Mouse (Mus musculus) left cerebral cortex, adult 8-10 months (tissue): ENCODE data around the gene Rbm28. TPM values are rescaled to one million over a fixed set of nuclear protein-coding genes. Genes with fewer than 3 reads are reported as not detected.

Source experiments
- DNase-seq, 2 experiments: peaks; one replicate each; pipeline ENCODE4 v3.0.0; 2022; ENCODE audit warnings: low spot score in 2 of 2
- total RNA-seq, 4 experiments: library from RNA; stranded (reverse); gene quantifications; 2 replicates each; pipeline ENCODE4 v1.2.4; 2022

Gene Rbm28
- 10 to 100 TPM; 29.5 to 37.0 (median 34.2) TPM for total RNA-seq

DNA sequence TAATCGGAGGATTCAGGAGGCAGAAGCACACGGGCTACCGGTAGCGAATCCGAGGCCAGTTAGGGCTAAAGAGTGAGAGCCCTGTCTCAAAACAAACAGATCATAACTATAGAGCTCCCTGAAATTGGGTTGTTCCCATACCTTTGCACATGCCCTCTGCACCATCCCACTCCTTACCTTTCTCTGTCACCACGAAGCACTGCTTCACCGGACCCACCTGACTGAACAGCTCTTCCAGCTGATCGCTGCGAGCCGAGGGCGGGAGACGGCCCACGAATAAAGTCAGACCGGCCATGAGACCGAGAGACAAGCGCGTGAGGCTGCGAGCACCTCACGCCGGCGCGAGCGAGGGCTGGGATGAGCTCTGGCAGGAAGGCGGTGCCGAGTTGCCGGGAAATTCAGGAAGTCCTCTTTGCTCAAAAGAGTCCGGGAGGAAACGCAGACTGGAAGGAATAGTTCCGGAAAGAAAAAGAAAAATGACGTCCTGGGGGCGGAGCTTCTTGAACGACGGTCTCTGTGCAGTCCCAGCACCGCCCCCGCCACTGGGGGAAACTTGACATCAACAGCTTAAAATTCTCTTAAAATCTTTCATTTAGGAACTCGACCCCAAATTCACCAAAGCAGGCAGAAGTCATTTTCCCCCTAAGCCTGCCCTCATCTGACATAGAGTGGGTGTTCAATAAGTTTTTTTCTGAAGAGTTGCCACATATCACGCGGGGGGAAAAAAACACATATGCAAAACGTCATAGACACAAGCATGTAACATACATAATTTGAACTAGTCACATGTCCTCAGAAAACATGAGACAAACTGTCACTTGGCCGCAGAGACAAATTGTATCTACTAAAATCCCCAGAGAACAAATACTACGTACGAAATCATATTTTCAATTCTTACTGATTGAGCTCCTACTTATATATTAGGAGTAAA is at the start of gene Rbm28:
Gene Rbm28, minus strand, starts transcription at position 693 of the 931 bp plus-strand sequence.
- DNase-seq, result peak; percentile 79 to 87

DNA sequence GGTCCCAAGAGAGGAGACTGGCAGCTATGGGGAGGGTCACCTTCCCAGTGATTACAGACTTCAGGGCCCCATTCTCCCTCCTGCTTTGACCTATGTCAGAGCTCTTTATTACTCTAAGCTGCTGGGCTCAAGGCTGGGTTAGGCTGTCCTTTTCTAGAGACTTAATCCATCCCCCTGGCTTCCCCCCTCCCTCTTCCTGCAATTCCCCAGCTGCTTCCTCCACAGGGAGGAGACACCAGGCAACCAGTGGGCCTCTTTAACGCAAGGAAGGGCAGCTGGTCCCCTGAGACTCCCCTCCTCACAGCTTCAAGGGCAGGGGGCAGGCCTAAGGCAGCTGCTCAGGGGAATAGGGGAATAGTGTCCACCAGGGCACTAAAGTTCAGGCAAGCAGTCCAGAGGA is 49.4 kb upstream of the Rbm28 start:
- no peak for DNase-seq

DNA sequence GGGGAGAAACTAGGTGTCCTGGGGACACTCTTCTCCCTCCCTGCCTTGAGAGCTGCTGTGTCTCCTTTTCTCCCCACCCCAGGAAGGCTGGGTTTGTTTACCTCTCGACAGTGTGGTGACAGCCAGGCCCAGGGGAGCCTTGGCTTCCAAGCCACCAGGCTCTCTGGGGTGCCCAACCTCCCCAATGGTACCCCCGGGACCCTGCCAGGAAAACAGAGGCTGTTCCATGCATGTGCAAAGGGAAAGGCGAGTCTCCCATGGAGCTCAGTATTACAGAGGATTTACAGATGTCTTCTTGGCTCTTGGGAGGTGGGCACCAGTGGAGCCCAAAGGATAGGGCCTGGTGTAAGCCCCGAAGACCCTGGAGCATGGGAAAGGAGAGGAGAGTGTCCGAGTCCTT is 48.6 kb upstream of the Rbm28 start:
- DNase-seq, result no peak

DNA sequence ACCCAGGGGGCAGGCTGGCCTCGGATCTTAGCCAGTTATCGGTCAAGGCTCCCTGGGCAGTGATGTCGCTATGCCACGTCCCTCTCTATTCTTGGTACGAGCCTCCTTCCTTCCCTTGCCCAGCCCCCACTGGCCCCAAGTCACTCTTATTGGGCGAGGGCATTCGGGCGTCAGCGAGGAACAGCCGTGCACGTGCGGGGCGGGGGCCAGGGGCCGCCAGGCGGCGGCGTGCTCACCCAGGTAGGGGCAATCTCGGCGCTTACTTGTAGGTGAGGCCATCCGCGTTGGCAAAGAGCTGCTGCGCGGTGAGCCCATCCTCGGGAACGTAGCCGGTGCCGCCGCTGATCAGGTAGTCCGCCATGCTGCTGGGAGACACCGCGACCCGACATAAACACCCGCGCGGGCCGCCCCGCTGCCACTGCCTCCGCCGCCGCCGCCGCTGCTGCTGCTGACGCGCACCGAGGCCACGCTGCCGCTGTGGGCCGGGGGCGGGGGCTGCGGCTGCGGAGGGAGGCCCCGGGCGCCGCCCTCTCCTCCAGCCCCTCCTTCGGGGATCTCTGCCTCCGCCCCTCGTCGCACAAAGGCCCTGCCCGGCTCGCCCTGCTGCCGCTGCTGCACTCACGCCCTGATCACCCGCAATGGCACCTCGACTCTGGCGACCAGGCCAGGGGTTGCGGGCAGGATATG is 47.1 kb upstream of the Rbm28 start:
- DNase-seq, result peak; percentile 62 to 70

DNA sequence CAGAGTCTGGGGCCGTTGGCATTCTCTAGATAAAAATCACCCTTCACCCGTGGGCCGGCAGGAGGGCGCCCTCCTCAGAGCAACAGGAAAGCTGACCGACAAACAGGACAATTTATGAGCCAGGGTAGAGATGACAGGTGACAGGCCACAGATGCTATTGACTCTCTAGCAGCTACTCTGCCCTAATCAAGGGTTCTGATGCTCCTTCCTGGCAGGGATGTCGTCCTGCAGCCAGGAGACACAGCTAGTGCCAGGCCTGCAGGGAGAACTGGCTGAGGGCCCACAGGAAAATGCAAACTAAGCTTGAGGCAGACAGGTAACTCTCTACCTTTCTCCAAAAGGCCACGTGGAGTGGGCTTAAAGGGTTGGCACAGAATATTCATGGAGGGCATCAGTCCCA is 46.3 kb upstream of the Rbm28 start:
- no peak for DNase-seq

DNA sequence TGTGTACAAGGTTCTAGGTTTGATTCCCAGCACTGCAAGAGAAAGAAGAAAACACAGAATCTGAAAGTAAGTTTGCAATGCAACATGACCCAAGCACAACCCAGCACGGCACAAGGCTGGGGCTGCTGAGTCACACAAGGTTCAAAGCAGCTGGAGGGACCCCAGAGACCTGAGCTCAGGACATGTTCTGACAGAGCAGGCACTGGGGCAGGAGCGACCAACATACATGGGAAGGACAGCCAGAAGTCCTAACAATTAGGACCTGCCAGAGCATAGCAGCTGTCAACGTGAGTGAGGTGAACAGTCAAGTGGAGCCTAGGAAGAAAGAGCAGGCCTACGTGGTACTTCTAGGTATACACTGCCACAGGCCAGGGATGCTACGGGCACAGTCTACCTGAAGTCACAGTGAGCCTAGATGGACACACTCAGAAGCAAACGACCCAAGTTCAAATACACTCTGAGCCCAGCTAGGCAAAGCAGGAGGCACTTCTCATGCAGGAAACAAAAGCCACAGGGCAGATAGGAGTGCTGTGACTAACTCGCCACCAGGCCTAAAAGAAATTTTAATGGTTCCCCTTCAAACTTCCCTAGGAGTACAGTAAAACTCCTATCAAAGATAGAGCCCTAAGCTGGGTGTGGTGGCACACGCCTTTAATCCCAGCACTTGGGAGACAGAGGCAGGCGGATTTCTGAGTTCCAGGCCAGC is 45.6 kb upstream of the Rbm28 start:
- no peak for DNase-seq

DNA sequence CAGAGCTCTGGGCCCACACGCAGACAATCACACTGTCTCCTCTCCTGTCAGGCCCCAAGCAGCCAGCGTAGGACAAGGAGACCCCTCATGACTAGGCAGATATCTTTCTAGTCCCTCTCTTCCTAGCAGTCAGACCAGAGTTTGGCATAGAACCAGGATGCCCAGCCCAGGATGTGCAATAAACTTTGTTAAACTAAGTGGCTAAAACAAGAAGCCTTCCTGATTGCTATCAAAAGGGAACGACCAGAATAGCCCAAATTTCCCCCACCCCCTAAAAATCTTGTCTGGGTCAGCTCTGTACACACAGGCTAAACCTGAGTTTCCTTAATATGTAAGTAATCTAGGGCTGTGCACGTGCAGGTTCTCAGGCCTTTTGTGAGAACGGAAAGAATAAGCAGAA is 43.4 kb upstream of the Rbm28 start:
- DNase-seq, result no peak

DNA sequence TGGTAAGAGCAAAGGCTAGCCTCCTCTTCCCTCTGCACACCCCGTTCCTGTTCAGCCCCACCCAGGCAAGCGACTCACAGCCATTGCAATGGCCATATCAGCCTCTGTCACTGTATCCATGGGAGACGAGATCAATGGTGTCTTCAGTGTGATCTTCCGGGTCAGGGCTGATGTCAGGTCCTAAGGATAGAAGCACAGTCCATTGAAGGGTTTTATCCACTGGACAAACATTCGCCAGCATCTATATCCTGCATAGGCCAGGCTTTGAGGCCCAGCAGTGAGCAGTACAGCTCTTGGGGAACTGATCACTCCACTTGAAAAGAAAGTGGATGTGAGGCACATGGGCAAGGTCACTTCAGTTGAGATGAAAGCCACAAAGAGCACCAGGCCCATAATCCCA is 42.2 kb upstream of the Rbm28 start:
- DNase-seq, result no peak

DNA sequence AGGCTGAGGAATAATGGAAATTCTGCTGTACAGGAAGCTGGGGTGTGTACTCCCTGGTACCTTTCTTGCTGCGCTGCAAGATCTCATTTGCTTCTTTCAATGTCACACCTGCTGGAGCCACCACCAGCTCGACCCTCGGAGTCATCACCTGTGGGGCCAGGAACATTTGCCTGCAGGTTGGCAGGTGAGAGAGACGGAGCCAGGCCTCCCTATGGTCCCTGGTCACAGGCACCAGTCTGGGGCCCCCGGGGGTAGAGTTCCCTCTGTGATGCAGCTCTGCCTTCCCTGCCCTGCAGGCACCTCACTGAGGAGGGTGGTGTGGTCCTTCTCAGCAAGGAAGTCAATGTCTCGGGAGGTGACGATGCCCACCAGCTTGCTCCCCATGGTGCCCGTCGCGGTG is 41.2 kb upstream of the Rbm28 start:
- no peak for DNase-seq

DNA sequence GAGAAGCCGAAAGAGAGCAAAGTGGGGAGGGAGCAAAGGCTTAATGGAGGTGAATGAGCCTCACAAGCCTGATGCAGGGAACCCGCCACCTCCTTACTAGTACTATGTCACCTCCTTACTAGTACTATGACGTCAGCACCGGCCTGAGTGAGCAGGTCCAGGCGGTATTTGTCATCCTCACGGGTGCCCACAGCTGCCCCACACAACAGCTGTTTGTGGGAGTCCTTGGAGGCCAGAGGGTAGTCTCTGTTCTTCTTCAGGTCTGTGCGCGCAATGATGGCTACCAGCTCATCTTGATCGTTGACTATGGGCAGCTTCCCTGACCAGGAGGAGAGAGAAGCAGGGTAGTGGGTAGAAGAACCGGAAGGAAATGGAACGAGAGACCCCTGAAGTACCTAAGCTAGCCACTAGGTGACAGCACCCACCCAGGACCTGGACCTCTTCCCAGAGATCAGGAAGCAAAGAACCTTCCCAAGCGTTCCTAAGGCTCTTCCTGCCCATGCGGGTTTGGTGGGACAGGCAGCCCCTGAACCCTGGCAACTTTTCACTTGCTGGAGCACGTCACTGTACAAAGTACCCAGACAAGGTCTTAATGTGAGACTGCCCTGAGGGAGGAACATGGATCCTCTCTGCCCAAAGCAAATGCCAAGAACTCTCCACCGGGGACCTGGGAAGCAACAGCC is 40.3 kb upstream of the Rbm28 start:
- no peak for DNase-seq

DNA sequence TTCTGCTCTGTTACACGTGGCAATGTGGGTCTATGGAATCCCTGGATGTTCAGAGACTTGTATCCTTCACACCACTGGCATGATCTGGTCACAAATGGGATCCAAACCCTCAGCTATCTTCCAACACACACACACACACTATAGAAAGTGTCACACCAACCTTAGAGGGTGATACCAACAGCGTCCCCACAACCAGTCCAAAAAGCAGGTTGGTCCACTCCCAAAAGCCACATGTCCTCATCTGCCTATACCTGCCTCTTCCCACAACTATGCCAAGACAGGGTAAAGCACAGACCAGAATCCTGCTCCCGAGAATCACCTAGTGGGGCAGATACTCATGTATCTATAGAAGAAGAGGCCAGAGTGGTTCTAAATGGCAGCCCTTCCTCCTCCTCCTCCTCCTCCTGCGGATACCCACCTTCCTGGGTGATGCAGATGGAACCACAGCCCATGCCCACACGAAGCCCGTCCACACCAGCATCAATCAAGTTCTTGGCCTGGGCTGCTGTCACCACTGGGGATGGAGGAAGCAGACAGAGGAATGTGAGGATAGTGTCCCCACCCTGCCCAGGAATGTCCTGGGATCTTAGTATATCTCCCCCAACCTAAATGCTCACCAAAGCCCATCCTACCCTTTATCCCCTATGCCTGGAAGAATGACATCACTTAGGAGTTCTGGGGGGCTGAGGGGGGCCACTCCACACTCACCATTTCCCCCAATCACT is 39.2 kb upstream of the Rbm28 start:
- no peak for DNase-seq

DNA sequence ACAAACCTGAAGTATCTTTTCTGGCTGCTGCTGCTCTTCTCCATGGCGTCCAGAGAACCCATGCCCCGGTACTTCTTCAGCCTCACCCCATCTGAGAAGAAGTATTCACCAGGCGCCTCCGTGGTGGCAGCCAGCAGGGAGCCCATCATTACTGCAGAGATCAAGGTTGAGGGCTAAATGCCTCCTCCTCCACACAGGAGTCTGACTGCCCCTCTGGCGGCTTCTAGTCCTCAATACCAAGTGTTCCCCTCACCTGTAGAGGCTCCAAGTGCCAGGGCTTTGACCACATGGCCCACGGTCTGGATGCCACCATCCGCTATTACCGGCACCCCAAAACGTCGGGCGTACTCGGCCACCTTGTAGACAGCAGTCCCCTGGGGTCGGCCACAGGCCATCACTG is 38.3 kb upstream of the Rbm28 start:
- DNase-seq, result no peak

DNA sequence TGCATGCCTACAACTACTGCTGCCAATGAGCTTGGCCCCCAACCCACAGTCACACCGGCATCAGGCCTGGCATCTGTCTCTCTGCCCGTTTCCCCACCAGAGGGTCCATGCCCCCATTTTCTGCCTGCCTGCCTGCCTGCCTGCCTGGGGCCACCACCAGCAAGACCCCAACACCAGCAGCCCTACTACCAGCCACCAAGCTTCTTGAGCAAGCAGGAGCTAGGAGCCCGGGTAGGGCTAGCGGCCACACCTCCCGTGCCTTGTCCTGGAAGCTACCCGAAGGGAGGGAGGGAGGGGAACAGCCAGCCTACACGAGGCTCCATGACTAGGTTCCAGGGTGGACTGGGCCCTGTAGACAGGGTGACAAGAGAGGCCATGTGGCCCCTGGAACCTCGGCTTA is 37.2 kb upstream of the Rbm28 start:
- DNase-seq, result no peak

DNA sequence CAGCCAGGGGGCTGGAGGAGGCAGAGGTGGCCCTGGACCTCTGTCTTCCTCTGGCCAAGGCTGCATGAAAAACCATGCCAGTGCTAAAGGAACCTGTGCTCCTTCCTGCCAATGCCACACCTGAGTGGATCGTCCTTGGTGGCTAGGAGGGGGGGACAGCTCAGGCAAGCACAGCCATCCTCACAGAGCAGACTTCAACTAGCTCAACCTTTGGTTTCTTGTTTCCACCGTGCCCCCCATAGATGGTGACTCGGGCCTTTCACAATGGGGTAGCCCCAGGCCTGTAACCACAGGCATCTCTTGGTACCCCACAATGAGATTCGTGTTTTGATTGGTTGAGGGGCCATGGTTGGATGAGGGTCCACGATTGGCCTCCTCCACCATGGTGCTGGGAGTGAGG is 36.5 kb upstream of the Rbm28 start:
- no peak for DNase-seq

DNA sequence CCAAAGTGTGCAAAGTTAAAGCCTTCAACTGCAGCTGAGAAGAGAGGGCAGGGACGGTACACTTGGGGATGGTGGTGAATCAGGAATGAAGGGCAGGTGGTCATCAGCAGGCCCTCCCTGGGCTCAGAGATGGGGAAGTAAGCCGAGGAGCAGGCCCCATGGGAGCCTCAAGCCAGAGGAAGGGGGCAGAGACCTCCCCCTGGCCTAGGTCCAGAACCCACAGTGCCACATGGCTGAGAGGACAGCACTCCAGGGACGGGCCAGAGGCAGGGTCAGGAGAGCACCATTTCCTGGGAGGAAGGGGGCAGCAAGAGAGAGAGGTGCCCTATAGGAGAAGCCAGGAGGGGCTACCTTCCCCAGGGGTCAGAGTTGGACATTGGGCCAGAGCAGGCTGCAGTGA is 35.7 kb upstream of the Rbm28 start:
- DNase-seq, result no peak

DNA sequence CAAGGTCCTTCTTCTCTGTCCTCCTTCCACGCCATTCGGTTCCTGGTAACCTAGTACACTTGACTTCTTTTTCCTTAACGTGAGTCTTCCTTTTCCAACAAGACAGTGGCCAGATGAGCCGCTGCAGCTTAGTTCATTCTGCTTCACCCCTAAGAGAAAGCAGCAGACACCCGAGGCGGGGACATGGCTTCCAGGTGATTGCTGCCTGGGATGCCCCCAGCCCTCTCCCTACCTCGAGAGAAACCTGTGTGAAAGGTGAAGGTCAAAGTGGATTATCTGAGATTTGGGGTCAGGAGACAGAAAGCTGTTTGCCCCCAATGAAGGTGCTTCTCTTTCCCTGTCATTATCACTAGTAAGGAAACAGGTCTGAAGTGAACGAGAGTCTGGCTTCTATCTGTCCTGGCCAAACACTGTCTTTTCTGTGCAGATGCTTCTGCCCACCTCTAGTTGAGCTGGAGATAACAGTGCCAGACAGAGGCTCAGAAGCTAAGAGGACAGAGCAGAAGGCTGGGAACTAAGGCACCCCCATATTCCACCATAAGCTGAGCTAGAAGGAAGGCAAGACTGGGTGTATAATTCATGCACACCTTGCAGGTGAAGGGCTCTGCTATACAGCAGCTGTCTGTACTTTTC is 34.5 kb upstream of the Rbm28 start:
- no peak for DNase-seq

DNA sequence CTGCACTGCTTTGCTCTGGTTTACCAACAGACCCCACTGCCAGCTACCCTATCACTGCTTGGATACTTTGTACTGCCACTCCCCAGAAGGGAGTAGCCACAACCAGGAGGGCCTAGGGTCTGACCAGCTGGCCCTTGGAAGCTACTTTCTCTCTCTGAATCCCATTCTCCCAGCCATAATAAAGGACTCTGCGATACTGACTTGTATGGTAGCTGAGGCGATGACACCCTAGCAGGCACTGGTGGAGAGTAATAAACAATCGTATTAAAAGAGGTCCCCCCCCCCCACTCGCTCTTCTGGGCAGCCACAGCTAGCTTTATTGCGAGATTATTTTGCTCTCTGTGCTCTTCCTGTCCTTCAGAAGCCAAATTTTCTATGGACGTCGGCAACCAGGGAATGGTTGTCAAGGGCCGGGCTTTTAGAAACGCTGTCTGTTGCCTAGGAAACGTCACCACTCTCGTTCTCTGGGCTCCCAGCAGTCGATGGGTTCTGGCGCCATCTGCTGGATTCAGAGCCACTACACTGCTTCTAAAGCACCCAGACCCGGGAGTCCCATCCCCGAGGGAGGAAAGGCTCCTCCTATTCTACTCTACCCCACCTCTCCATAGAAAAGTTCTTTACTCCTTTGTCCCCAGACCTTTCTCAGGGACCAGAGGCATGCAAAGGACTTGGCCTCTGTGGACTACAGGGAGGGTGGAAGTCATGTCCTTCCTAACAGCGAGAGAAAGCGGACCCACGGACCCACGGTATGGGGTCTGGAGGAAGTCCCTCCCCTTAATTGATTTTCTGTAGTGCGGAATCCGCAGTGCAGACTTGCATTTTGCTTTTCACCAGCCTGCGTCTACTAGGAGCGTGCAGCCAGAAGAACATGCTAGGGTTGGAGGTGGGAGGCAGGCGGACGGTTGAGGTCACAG is 33.8 kb upstream of the Rbm28 start:
- DNase-seq, result peak; percentile 74 to 87

DNA sequence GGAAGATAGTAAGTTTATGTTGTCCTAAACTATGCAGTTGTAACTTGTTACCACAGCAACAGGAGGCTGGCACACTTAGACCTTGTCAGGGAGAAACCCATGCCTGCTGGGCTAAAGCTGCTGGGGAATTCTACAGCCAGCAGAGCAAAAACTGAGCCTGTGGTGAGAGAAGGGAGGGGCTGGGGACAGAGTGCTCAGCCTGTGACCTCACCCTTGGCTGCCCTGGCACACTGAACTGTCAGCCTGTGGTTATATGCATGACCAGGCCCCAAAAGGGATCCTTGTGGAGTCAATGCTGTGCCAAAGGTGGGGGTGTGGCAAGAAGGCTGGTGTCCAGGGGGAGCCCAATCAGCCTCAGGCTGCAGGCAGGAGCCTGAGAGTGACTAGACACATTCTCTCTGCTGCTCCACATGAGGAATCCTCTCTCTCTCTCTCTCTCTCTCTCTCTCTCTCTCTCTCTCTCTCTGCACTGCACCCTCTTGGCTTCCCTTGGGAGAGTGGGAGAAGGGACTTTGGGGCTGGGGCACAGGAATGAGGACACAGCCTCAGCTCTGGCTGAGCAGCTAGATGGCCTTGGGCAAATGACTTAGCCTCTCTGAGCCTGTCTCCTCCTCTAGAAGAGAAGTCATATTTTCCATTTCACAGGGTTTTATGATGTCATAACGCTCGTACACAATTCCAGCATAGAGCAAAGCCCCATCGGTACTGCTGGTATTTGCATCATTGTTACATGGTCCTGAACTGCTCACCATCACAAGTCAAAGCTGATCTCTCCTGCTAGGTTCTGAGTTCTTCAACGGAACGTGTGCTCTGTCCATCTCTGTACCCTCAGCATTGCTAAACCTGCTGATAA is 31.3 kb upstream of the Rbm28 start:
- peak in 1 of 2 experiments; percentile 3 for DNase-seq
